Mouse (Mus musculus): ENCODE results near the gene Lrpap1.

Gene Lrpap1

DNA sequence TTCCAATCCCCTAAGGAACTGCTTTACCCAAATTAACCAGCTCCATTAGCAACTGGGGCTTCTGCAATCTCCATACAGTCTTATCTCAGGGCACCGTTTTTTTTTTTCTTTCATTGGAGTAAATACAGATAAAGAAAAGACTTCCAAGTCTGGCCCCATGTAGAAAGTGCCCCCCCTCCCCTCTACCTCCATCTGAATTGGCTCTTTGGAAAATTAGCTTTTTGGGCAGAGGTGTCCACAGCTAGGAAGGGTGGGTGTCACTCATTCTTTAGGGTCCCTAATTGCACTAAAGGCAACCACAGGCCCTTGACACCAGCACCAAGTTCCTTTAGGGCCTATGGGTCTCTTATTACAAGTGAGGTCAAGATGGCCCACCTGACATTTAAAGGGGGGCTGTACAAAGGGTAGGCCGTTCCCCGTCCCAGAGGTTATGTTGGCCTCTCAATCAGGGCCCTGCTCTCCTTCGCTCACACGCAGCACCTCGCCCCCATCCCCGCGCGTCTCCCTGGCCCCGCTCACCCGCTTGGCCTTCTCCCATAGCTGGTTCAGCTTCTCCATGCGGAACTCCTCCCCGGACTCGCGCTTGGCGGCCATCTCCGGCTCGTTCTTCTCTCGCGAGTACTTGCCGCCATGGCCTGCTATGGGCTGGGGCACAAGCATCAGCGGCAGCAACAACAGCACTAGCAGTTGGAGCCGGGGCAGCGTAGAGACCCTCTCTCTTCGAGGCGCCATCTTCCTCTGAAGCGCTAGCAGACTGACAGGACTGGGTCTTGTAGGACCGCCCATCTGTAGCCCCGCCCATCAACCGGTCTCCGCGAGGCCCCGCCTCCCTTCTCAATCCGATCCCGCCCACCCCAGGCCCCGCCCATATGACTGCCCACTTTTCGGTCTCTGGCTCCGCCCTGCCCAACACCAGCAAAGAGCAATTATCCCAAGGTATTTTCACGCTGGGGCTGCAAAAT lies at the start of gene Lrpap1:
Gene Lrpap1, minus strand, starts transcription at position 807 of the 962 bp plus-strand sequence.
- H3K4me3 ChIP-seq (replicated peaks; ENCODE audit: low read length): peak within 1 kb of the TSS; percentile 93
- H3K9me3 ChIP-seq (ENCODE audit: low read length): no peaks in the 10 kb centered on the region
- peaks cover 45% of the 10 kb centered on the region for H3K4me1 ChIP-seq (replicated peaks; ENCODE audit: low read depth, low read length)
- H3K27me3 ChIP-seq (ENCODE audit: insufficient read depth, low read length): peaks cover 11% of the 10 kb centered on the region; the same call in 1 of the 2 replicates
- H3K36me3 ChIP-seq (ENCODE audit: insufficient read depth, low read length): peaks cover 31% of the 10 kb centered on the region
- TF ChIP-seq POU5F1 (IDR thresholded peaks at IDR 0.05; ENCODE audit: borderline replicate concordance, low read length) (no peak), NANOG (IDR thresholded peaks at IDR 0.05; ENCODE audit: borderline replicate concordance, low read length) (no peak), CTCF (conservative IDR thresholded peaks at IDR 0.05; ENCODE audit: low read length) (no peak)

- peaks cover 13% of the 10 kb centered on the region for H3K4me1 ChIP-seq (replicated peaks; ENCODE audit: low read depth, low read length)
- no peak overlapping the region for H3K4me3 ChIP-seq (replicated peaks; ENCODE audit: low read length)
- H3K9me3 ChIP-seq (ENCODE audit: low read length): peaks cover 7% of the 10 kb centered on the region
- peaks cover 20% of the 10 kb centered on the region for H3K27me3 ChIP-seq (ENCODE audit: insufficient read depth, low read length)
- H3K36me3 ChIP-seq (ENCODE audit: insufficient read depth, low read length): no peaks in the 10 kb centered on the region
- no peak for TF ChIP-seq CTCF (conservative IDR thresholded peaks at IDR 0.05; ENCODE audit: low read length)
- TF ChIP-seq POU5F1 (IDR thresholded peaks at IDR 0.05; ENCODE audit: borderline replicate concordance, low read length): no peak
- no peak for TF ChIP-seq NANOG (IDR thresholded peaks at IDR 0.05; ENCODE audit: borderline replicate concordance, low read length)
Measured at GRCm38 (mm10) chr5:35149939-35150338, 44.4 kb upstream of the Lrpap1 start.

- no peak for TF ChIP-seq POU5F1 (IDR thresholded peaks at IDR 0.05; ENCODE audit: borderline replicate concordance, low read length)
- TF ChIP-seq NANOG (IDR thresholded peaks at IDR 0.05; ENCODE audit: borderline replicate concordance, low read length): no peak
- no peak for TF ChIP-seq CTCF (conservative IDR thresholded peaks at IDR 0.05; ENCODE audit: low read length)
- Histone ChIP-seq H3K36me3 (ENCODE audit: insufficient read depth, low read length) (no peaks in the 10 kb centered on the region), H3K9me3 (ENCODE audit: low read length) (peaks cover 7% of the 10 kb centered on the region), H3K4me3 (replicated peaks; ENCODE audit: low read length) (no peak overlapping the region), H3K4me1 (replicated peaks; ENCODE audit: low read depth, low read length) (peaks cover 13% of the 10 kb centered on the region), H3K27me3 (ENCODE audit: insufficient read depth, low read length) (peaks cover 20% of the 10 kb centered on the region)
Measured at GRCm38 (mm10) chr5:35149526-35149925, 44.0 kb upstream of the Lrpap1 start.

GRCm38 (mm10) chr5:35147963-35148767 lies 42.6 kb upstream of the Lrpap1 start:
- peaks cover 19% of the 10 kb centered on the region for H3K4me1 ChIP-seq (replicated peaks; ENCODE audit: low read depth, low read length)
- peaks cover 7% of the 10 kb centered on the region for H3K9me3 ChIP-seq (ENCODE audit: low read length)
- peaks cover 16% of the 10 kb centered on the region for H3K27me3 ChIP-seq (ENCODE audit: insufficient read depth, low read length)
- no peak overlapping the region for H3K4me3 ChIP-seq (replicated peaks; ENCODE audit: low read length)
- H3K36me3 ChIP-seq (ENCODE audit: insufficient read depth, low read length): no peaks in the 10 kb centered on the region
- TF ChIP-seq CTCF (conservative IDR thresholded peaks at IDR 0.05; ENCODE audit: low read length) (no peak), POU5F1 (IDR thresholded peaks at IDR 0.05; ENCODE audit: borderline replicate concordance, low read length) (no peak), NANOG (IDR thresholded peaks at IDR 0.05; ENCODE audit: borderline replicate concordance, low read length) (no peak)

- Histone ChIP-seq H3K9me3 (ENCODE audit: low read length) (peaks cover 7% of the 10 kb centered on the region), H3K36me3 (ENCODE audit: insufficient read depth, low read length) (no peaks in the 10 kb centered on the region), H3K27me3 (ENCODE audit: insufficient read depth, low read length) (peaks cover 16% of the 10 kb centered on the region), H3K4me1 (replicated peaks; ENCODE audit: low read depth, low read length) (peaks cover 24% of the 10 kb centered on the region), H3K4me3 (replicated peaks; ENCODE audit: low read length) (no peak overlapping the region)
- TF ChIP-seq NANOG (IDR thresholded peaks at IDR 0.05; ENCODE audit: borderline replicate concordance, low read length): no peak
- TF ChIP-seq POU5F1 (IDR thresholded peaks at IDR 0.05; ENCODE audit: borderline replicate concordance, low read length): no peak
- TF ChIP-seq CTCF (conservative IDR thresholded peaks at IDR 0.05; ENCODE audit: low read length): no peak
Measured at GRCm38 (mm10) chr5:35147155-35147962, 41.8 kb upstream of the Lrpap1 start.

DNA sequence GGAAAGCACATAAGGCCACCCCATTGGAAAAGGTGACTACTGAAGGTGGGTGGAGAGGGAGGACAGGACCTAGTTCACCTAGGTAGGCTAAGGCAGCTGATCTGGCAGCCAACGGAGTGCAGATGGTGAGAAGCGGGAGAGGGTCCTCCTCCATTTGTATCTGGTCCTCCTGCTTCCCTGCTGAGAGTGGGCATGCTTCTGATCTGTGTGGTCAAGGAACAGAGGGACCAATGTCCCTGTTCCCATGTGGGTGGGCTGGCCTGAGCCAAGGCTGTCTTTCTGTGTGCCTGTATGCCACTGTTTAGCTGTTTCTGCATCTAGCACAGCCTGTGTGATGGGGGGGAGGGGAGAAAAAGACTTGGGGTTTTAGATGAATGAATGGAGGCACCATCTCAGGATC lies 41.2 kb upstream of the Lrpap1 start:
- Histone ChIP-seq H3K4me1 (replicated peaks; ENCODE audit: low read depth, low read length) (peaks cover 24% of the 10 kb centered on the region), H3K9me3 (ENCODE audit: low read length) (peaks cover 7% of the 10 kb centered on the region), H3K36me3 (ENCODE audit: insufficient read depth, low read length) (no peaks in the 10 kb centered on the region), H3K4me3 (replicated peaks; ENCODE audit: low read length) (no peak overlapping the region), H3K27me3 (ENCODE audit: insufficient read depth, low read length) (peaks cover 16% of the 10 kb centered on the region)
- TF ChIP-seq CTCF (conservative IDR thresholded peaks at IDR 0.05; ENCODE audit: low read length) (no peak), POU5F1 (IDR thresholded peaks at IDR 0.05; ENCODE audit: borderline replicate concordance, low read length) (no peak)

- Histone ChIP-seq H3K36me3 (ENCODE audit: insufficient read depth, low read length) (no peaks in the 10 kb centered on the region), H3K9me3 (ENCODE audit: low read length) (no peaks in the 10 kb centered on the region), H3K27me3 (ENCODE audit: insufficient read depth, low read length) (peaks cover 16% of the 10 kb centered on the region), H3K4me3 (replicated peaks; ENCODE audit: low read length) (no peak overlapping the region), H3K4me1 (replicated peaks; ENCODE audit: low read depth, low read length) (peaks cover 24% of the 10 kb centered on the region)
- TF ChIP-seq CTCF (conservative IDR thresholded peaks at IDR 0.05; ENCODE audit: low read length): no peak
- TF ChIP-seq POU5F1 (IDR thresholded peaks at IDR 0.05; ENCODE audit: borderline replicate concordance, low read length): no peak
- no peak for TF ChIP-seq NANOG (IDR thresholded peaks at IDR 0.05; ENCODE audit: borderline replicate concordance, low read length)
Measured at GRCm38 (mm10) chr5:35144716-35145115, 39.1 kb upstream of the Lrpap1 start.
